Mouse (Mus musculus) liver, embryonic 14.5 days (tissue): ENCODE measurements at regions not wholly inside any gene's neighbourhood (a gene's known extent, or its start where the extent isn't known, plus 50 kb on each side); places are given as distances from the start of the nearest gene placed in this dataset.

Source experiments
- CTCF ChIP-seq: IDR thresholded peaks from 2 replicates; pipeline ENCODE4 v1.5.1; 2016; ENCODE audit warnings: antibody characterized with exemption, low read depth, control low read depth
- EP300 ChIP-seq: IDR thresholded peaks from 2 replicates; pipeline ENCODE4 v1.6.1; 2016; ENCODE audit warnings: antibody characterized with exemption, low read depth

DNA sequence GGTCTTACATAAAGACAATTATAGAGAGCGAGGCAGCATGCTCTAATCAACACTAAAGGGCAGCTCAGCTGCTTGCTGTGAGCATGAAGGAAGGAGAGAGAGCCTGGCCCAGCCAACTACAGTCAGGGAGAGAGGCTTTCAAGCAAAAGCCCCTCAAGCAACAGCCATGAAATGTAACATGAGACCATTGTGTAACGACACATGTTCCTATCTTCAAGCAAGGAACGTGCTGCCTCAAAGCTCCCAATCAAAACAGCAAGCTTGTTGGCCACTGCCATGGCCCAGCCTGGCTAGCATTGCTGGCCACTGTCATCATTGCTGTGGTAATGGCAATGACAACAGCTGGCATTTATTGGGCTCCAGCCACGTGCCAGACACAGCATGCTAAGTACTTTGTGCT is 115.9 kb upstream of the Gm12830 start:
- TF ChIP-seq CTCF: no peak
- TF ChIP-seq EP300: no peak
